Mouse (Mus musculus) heart, embryonic 16.5 days (tissue): Measurements from ENCODE around the gene Mxra7. TPM values are rescaled to one million over a fixed set of nuclear protein-coding genes. Genes with fewer than 3 reads are reported as not detected.
"Not testable (repeated sequence)": the region's sequence is repeated elsewhere in the genome, so short reads cannot be mapped to it uniquely, and the experiment has no call there.

ENCODE experiments used
- ATAC-seq: fragments of 200-750 bp; cut with Nextera tagmentation; replicated peaks from 2 replicates; pipeline ENCODE4 v1.8.0; 2017; ENCODE audit warnings: moderate number of reproducible peaks; ENCODE audit not compliant: insufficient read depth, low FRiP score; ENCODE audit errors: extremely low read depth
- H3K27ac ChIP-seq: fragments of 300-500 bp; sonication (generic); 2 replicates; pipeline ENCODE4 v1.5.1; 2014; ENCODE audit warnings: mild to moderate bottlenecking, low read length, control low read depth, moderate library complexity
- H3K27me3 ChIP-seq: fragments of 300-500 bp; sonication (generic); 2 replicates; pipeline ENCODE4 v1.6.1; 2014; ENCODE audit warnings: low read length, mixed read lengths; ENCODE audit not compliant: control insufficient read depth, insufficient read depth
- H3K36me3 ChIP-seq: fragments of 300-500 bp; sonication (generic); 2 replicates; pipeline ENCODE4 v1.6.1; 2014; ENCODE audit not compliant: control insufficient read depth, insufficient read depth
- H3K4me1 ChIP-seq: fragments of 300-500 bp; sonication (generic); 2 replicates; pipeline ENCODE4 v1.6.1; 2014; ENCODE audit warnings: low read length, mixed read lengths; ENCODE audit not compliant: control insufficient read depth, insufficient read depth
- H3K4me2 ChIP-seq: fragments of 300-500 bp; sonication (generic); 2 replicates; pipeline ENCODE4 v1.6.1; 2014; ENCODE audit warnings: low read depth, mild to moderate bottlenecking, control low read depth, low read length
- H3K4me3 ChIP-seq: fragments of 300-500 bp; sonication (generic); 2 replicates; pipeline ENCODE4 v1.5.1; 2014; ENCODE audit warnings: mild to moderate bottlenecking, control low read depth, low read length
- H3K9ac ChIP-seq: fragments of 300-500 bp; sonication (generic); 2 replicates; pipeline ENCODE4 v1.6.1; 2014; ENCODE audit warnings: low read length, control low read depth
- H3K9me3 ChIP-seq: fragments of 300-500 bp; sonication (generic); replicated peaks from 2 replicates; pipeline ENCODE4 v1.6.1; 2016; ENCODE audit warnings: low read length; ENCODE audit not compliant: control insufficient read depth
- WGBS: fragments of 180-500 bp; shearing (Covaris S2); extraction: QIAGEN DNeasy Blood & Tissue Kit; methylation state at CpG from one replicate; pipeline ENCODE4 v1.1.7; 2014; 5-methylcytosine and 5-hydroxymethylcytosine counted together
- polyA plus RNA-seq: library from polyadenylated mRNA; unstranded; fragments of >200 nt; fragmentation: Nextera tagmentation; extraction: Ambion mirVana; gene quantifications from 2 replicates; pipeline ENCODE4 v1.2.1, GENCODE M21; 2015

Gene Mxra7
- polyA plus RNA-seq, 1 experiment from 2014 or later: 14.9 TPM

DNA sequence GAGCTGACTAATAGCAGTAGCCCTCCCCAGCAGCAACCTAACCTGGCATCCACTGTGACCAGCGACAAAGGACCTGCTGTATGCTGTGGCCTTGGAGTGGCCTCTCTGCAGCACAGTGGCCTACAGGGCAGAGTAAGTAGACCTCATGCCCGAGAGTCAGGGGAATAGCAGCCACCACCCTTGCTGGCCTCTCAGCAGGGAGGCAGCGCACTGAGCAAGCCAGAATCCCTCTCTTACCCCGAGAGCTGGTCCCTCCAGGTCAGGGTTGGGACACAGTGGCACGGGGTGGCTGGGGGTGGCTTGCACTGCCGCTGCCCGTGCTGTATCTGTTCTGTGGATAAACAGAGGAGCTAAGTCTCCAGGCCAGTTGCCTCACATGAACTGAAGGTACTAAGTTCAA lies 11.8 kb upstream of the Mxra7 start:
- WGBS: 70% methylated on average over 7 of the region's 7 CpGs
- Histone ChIP-seq H3K4me3 (no peak overlapping the region), H3K27ac (no peak overlapping the region), H3K4me1 (peaks cover 29% of the 10 kb centered on the region), H3K36me3 (peaks cover 65% of the 10 kb centered on the region), H3K27me3 (no peaks in the 10 kb centered on the region), H3K4me2 (peak overlapping the region; percentile 20; the same call in 1 of the 2 replicates), H3K9me3 (no peaks in the 10 kb centered on the region), H3K9ac (peak overlapping the region; percentile 36; the same call in 1 of the 2 replicates)
- no peak for ATAC-seq

DNA sequence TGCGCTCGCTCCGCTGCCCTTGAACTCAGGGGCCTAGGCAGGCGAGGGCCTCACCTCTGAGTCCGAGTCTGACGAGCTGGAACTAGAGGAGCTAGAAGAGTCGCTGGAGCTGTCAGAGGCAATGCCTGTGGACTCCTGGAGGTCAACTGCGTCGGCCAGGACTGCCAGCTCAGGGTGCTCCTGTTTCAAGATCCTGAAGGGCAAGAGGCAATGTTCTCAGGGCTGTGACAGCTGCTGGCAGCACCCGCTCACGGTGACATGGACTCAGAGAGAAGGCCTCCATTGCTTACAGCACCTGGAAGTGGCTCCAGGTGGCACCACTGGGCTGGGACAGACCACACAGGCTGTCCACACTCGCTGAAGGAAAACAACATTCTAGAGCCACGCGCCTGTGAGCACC lies 11.1 kb upstream of the Mxra7 start:
- no peak for ATAC-seq
- Histone ChIP-seq H3K27me3 (no peaks in the 10 kb centered on the region), H3K27ac (no peak overlapping the region), H3K9me3 (no peaks in the 10 kb centered on the region), H3K4me1 (peaks cover 23% of the 10 kb centered on the region), H3K9ac (no peak overlapping the region), H3K4me2 (no peak overlapping the region), H3K36me3 (peaks cover 71% of the 10 kb centered on the region), H3K4me3 (no peak overlapping the region)
- 82% methylated on average over 14 of the region's 14 CpGs for WGBS

DNA sequence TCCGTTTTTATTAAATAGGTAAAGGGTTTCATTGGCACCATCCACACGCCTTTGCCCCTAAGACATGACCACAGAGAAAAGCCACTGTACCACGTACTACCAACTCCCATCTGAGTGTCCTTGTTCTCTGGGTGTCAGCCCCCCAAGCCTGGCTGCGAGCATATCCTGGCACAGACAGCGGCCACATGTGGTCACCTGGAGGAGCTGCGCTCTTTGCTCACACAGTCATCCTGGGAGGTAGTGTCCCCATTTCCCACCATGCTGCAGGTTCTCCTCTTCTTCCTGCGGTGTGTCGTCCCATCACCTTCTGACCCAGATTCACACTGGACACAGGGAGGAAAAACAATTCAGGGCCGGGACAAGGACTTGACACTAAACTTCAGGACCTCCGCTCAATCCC lies 9.6 kb upstream of the Mxra7 start:
- Histone ChIP-seq H3K4me3 (no peak overlapping the region), H3K9ac (no peak overlapping the region), H3K4me2 (no peak overlapping the region), H3K4me1 (peaks cover 23% of the 10 kb centered on the region), H3K9me3 (no peaks in the 10 kb centered on the region), H3K36me3 (peaks cover 81% of the 10 kb centered on the region), H3K27me3 (no peaks in the 10 kb centered on the region), H3K27ac (no peak overlapping the region)
- WGBS: 91% methylated on average over 10 of the region's 10 CpGs
- no peak for ATAC-seq

DNA sequence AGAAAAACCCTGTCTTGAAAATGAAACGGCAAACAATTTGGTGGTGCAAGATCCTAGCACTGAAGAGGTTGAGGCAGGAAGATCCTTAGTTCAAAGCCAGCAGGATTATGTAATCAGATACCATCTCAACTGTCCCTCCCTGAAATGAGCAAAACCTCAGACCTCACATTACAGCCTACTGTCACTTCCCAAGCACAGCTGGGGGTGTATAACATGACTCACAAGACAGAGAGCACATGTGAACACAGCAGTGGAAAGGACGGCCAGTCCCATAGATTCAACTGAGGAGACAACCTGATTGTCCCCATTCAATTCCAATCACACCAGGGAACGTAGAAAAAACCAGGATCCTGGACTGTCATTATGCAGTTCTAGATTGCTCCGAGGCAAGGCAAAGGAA lies 8.4 kb upstream of the Mxra7 start:
- Histone ChIP-seq H3K36me3 (peaks cover 82% of the 10 kb centered on the region), H3K4me2 (no peak overlapping the region), H3K27ac (no peak overlapping the region), H3K27me3 (no peaks in the 10 kb centered on the region), H3K4me1 (peaks cover 18% of the 10 kb centered on the region), H3K9me3 (no peaks in the 10 kb centered on the region), H3K4me3 (no peak overlapping the region), H3K9ac (no peak overlapping the region)
- 96% methylated on average over 4 of the region's 4 CpGs for WGBS
- no peak for ATAC-seq

DNA sequence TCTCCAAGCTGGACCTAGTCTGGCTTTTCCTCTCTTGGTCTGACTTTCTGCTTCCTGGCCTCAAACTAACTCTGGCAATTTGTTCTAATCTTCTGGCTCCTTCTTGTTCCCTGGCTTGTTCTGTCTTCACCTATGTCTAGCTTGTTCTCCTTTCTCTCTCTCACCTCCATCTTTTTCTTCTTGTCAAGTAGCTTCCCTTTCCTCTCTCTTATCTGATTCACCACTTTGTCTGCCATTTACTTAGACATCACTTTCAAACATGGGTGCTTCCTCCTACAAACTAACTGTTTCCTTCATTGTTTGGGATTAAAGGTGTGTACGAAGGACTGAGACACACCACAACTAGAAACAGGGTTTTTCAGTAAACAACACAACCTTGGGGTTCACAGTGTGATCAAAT lies 7.1 kb upstream of the Mxra7 start:
- H3K9ac ChIP-seq: no peak overlapping the region
- H3K4me2 ChIP-seq: no peak overlapping the region
- no peaks in the 10 kb centered on the region for H3K9me3 ChIP-seq
- no peak overlapping the region for H3K4me3 ChIP-seq
- no peaks in the 10 kb centered on the region for H3K27me3 ChIP-seq
- no peak for ATAC-seq
- peaks cover 5% of the 10 kb centered on the region for H3K4me1 ChIP-seq
- H3K27ac ChIP-seq: no peak overlapping the region
- H3K36me3 ChIP-seq: peaks cover 70% of the 10 kb centered on the region
- WGBS: 82% methylated on average over 1 of the region's 1 CpGs

DNA sequence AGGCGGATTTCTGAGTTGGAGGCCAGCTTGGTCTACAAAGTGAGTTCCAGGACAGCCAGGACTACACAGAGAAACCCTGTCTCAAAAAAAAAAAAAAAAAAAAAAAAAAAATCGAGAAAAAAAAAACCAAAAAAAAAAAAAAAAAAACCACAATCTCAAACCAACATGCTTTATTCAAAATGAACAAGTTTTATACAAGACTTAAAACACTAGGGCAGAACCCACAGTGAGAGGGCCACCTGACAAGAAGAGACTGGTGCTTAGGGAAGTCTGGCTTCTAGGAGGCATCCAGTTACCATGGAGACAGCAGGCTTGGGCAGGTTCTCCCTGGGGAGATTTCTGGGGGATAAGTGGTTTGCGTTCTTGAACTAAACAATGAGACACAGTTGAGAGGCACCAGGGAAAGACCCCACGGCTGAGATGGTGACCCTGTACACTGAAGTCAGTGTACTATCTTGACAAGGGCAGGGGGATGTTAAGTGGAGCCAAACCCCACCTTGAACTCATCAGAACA lies 4.4 kb upstream of the Mxra7 start:
- peaks cover 44% of the 10 kb centered on the region for H3K36me3 ChIP-seq
- no peaks in the 10 kb centered on the region for H3K27me3 ChIP-seq
- no peak overlapping the region for H3K4me2 ChIP-seq
- H3K4me3 ChIP-seq: no peak overlapping the region
- ATAC-seq: no peak
- H3K4me1 ChIP-seq: peaks cover 4% of the 10 kb centered on the region
- H3K27ac ChIP-seq: no peak overlapping the region
- H3K9ac ChIP-seq: no peak overlapping the region
- 55% methylated on average over 3 of the region's 4 CpGs for whole genome bisulfite sequencing
- no peaks in the 10 kb centered on the region for H3K9me3 ChIP-seq

DNA sequence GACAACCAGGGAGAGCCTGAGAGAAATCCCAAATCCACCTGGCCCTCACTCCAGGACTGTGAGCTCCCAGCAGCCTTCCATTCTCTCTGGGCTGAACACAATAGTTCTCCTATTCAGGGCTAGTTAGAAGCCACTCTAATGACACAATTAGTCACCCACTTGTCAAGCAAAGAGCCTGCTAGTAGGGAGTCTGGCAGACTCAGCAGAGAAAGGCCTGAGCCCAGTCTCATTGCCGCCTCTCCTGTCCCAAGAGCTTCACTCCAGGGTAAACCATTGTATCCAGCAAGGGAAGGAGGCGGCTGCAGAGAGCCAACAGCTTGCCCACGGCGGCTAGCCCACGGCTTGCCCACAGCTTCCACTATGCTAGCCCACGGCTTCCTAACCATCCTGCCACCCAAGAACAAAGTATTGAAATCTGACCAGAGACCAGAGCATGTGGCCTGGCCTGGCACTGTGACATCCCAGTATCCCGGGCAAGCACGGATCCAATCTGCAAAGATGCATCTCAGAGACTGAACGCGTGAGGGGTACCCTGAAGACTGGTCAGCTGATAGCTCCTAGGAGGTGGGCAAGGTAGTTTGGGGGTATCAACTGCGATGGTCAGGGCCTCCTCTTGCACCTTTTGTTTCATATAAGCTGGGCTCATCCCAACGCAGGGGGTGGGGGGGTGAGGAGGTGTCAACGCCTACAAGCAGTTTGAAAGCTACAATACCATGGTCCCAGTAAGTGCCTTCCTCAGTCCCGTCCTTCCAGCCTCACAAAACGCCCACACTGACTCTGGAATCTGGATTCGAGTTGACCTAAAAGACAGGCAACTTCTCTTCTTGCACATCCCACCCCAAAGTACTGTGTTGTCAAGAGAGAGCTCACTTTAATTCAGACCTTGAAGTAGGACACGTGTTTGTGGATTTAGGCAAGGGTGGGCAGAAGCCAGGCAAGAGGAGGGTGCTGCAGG lies 1.0 kb downstream of the Mxra7 start:
- H3K27me3 ChIP-seq: no peaks in the 10 kb centered on the region
- H3K9ac ChIP-seq: peak overlapping the region; percentile 80
- H3K9me3 ChIP-seq: no peaks in the 10 kb centered on the region
- H3K4me1 ChIP-seq: peaks cover 18% of the 10 kb centered on the region
- peak; percentile 1; the same call in 1 of the 2 replicates for ATAC-seq
- H3K27ac ChIP-seq: peak overlapping the region; percentile 70
- peak overlapping the region; percentile 90 for H3K4me2 ChIP-seq
- peak overlapping the region; percentile 63 for H3K4me3 ChIP-seq
- H3K36me3 ChIP-seq: no peaks in the 10 kb centered on the region
- 48% methylated on average over 17 of the region's 17 CpGs for WGBS

DNA sequence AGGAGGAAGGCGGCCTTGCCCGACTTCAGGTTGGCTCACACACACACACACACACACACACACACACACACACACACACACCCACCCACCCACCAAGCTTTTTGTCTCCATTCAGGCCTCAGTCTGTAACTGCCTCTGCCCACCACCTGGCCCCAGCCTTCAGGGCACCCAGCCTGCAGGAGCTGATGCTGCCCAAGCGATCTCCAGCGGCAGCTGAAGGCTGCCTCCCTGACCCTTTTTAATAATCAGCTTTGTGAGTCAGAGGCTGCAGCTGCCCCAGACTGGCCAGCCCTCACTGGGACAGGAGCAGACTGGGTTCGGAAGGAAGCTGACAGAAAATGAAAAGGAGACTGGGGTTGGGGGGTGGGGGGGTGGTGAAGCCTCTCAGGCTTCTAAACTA lies 2.6 kb downstream of the Mxra7 start:
- H3K27ac ChIP-seq: no peak overlapping the region
- 60% methylated on average over 5 of the region's 5 CpGs for WGBS
- no peak overlapping the region for H3K4me3 ChIP-seq
- no peaks in the 10 kb centered on the region for H3K9me3 ChIP-seq
- no peaks in the 10 kb centered on the region for H3K27me3 ChIP-seq
- H3K36me3 ChIP-seq: no peaks in the 10 kb centered on the region
- ATAC-seq: no peak
- peak overlapping the region; percentile 10; the same call in 1 of the 2 replicates for H3K4me2 ChIP-seq
- H3K4me1 ChIP-seq: peaks cover 34% of the 10 kb centered on the region
- H3K9ac ChIP-seq: no peak overlapping the region

DNA sequence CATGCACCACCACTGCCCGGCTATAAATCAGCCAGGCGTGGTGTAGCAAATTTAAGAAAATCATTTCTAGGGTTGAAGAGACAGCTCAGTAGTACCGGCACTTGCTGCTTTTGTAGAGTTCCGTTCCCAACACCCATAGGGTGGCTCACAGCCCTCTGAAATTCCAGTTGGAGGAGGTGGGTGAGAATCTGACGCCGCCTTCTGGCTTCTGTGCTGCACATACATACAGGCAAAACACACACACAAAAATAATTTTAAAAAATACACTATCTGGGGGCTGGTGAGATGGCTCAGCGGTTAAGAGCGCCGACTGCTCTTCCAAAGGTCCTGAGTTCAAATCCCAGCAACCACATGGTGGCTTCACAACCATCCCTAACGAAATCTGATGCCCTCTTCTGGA lies 4.0 kb downstream of the Mxra7 start:
- not testable (repeated sequence) for H3K36me3 ChIP-seq, ATAC-seq, H3K4me2 ChIP-seq, H3K4me3 ChIP-seq, H3K9ac ChIP-seq, H3K27ac ChIP-seq, H3K27me3 ChIP-seq, H3K9me3 ChIP-seq
- H3K4me1 ChIP-seq: peaks cover 46% of the 10 kb centered on the region
- WGBS: 95% methylated on average over 10 of the region's 10 CpGs
